Mouse (Mus musculus) heart, postnatal 14 days (tissue): ENCODE measurements around the gene Disc1. TPM values are rescaled to one million over a fixed set of nuclear protein-coding genes. Genes with fewer than 3 reads are reported as not detected.

Source experiments
- DNase-seq, 2 experiments: peaks; one replicate each; pipeline ENCODE4 v3.0.0; 2021 to 2022
- intact Hi-C: fragments of 180-260 bp; cut with DNase I; formaldehyde crosslinking; loops from one replicate; pipeline ENCODE4 v1.15.1; 2025
- long read RNA-seq, 2 experiments: library from polyadenylated mRNA; stranded (forward); transcript quantifications; one replicate each; pipeline ENCODE4 v2.0.0; 2021
- total RNA-seq, 2 experiments: library from RNA; stranded (reverse); gene quantifications; 2 replicates each; pipeline ENCODE4 v1.2.3; 2021

Gene Disc1
- total RNA-seq = 1 to 10 TPM; 3.1 to 3.9 TPM
- long read RNA-seq, experiment 1, partial matches to known transcripts = 0 of 1 reads
- long read RNA-seq, experiment 1, other reads (novel, unspliced or antisense) = 0 of 1 reads
- long read RNA-seq, experiment 2 = 0 reads

GRCm38 (mm10) chr8:125053505-125054435, at the start of gene Disc1:
Gene Disc1, plus strand, starts transcription at chr8:125054195.
- peak; percentile 67 to 69 for DNase-seq
- intact Hi-C loops = loop anchor here (5.0 kb wide), 1 partner anchor 819 kb away; no protein-coding TSS in a partner anchor

GRCm38 (mm10) chr8:125012695-125013627, 41.0 kb upstream of the Disc1 start, which contains the start of gene Tsnax:
Gene Tsnax, plus strand, starts transcription at chr8:125012997.
- intact Hi-C loops = loop anchor here (2.0 to 5.0 kb wide), 2 partner anchors 62 to 116 kb away; partner anchors contain the start of genes Exoc8 and Sprtn
- peak; percentile 94 to 95 for DNase-seq

- intact Hi-C loops = no loop called here
- DNase-seq = no peak
Observed at GRCm38 (mm10) chr8:125024085-125024484, 29.9 kb upstream of the Disc1 start.

GRCm38 (mm10) chr8:125027211-125027610, 26.8 kb upstream of the Disc1 start:
- DNase-seq = no peak
- intact Hi-C loops = no loop called here

- DNase-seq = no peak
- intact Hi-C loops = no loop called here
Observed at GRCm38 (mm10) chr8:125028841-125029240, 25.2 kb upstream of the Disc1 start.

- DNase-seq = no peak
- intact Hi-C loops = loop anchor here (5.0 to 10.0 kb wide), 2 partner anchors 84 to 296 kb away; partner anchors contain the start of gene Egln1
Observed at GRCm38 (mm10) chr8:125031276-125031675, 22.7 kb upstream of the Disc1 start.

GRCm38 (mm10) chr8:125034669-125035068, 19.3 kb upstream of the Disc1 start:
- intact Hi-C loops = loop anchor here (5.0 to 10.0 kb wide), 2 partner anchors 87 to 300 kb away; partner anchors contain the start of gene Egln1
- peak; percentile 81 to 89 for DNase-seq

GRCm38 (mm10) chr8:125037081-125037480, 16.9 kb upstream of the Disc1 start:
- intact Hi-C loops = loop anchor here (10.0 kb wide), 1 partner anchor 302 kb away; no protein-coding TSS in a partner anchor
- peak; percentile 41 to 66 for DNase-seq

- intact Hi-C loops = loop anchor here (10.0 kb wide), 1 partner anchor 304 kb away; no protein-coding TSS in a partner anchor
- peak; percentile 35 to 47 for DNase-seq
Observed at GRCm38 (mm10) chr8:125038731-125039130, 15.3 kb upstream of the Disc1 start.

- intact Hi-C loops = no loop called here
Observed at GRCm38 (mm10) chr8:125040587-125041375, 13.2 kb upstream of the Disc1 start.

GRCm38 (mm10) chr8:125041496-125041895, 12.5 kb upstream of the Disc1 start:
- intact Hi-C loops = no loop called here
- no peak for DNase-seq

More at GRCm38 (mm10) chr8:125040587-125041375, 13.2 kb upstream of the Disc1 start:
- no peak for DNase-seq

GRCm38 (mm10) chr8:125043394-125043793, 10.6 kb upstream of the Disc1 start:
- no peak for DNase-seq
- intact Hi-C loops = no loop called here

- intact Hi-C loops = no loop called here
Observed at GRCm38 (mm10) chr8:125043935-125044334, 10.1 kb upstream of the Disc1 start.

GRCm38 (mm10) chr8:125045760-125046159, 8.2 kb upstream of the Disc1 start:
- intact Hi-C loops = no loop called here
- no peak for DNase-seq

More at GRCm38 (mm10) chr8:125043935-125044334, 10.1 kb upstream of the Disc1 start:
- DNase-seq = no peak

- no peak for DNase-seq
- intact Hi-C loops = no loop called here
Observed at GRCm38 (mm10) chr8:125049051-125049750, 4.8 kb upstream of the Disc1 start.

GRCm38 (mm10) chr8:125049826-125050225, 4.2 kb upstream of the Disc1 start:
- DNase-seq = no peak
- intact Hi-C loops = loop anchor here (5.0 kb wide), 1 partner anchor 822 kb away; no protein-coding TSS in a partner anchor

- intact Hi-C loops = loop anchor here (5.0 kb wide), 1 partner anchor 820 kb away; no protein-coding TSS in a partner anchor
- DNase-seq = peak; percentile 85 to 87
Observed at GRCm38 (mm10) chr8:125052026-125052425, 2.0 kb upstream of the Disc1 start.

- DNase-seq = peak; percentile 72 to 75
- intact Hi-C loops = loop anchor here (5.0 kb wide), 1 partner anchor 818 kb away; no protein-coding TSS in a partner anchor
Observed at GRCm38 (mm10) chr8:125054436-125054810, 428 bp downstream of the Disc1 start.
